Mouse (Mus musculus): ENCODE measurements around the gene Ppm1j.

DNA sequence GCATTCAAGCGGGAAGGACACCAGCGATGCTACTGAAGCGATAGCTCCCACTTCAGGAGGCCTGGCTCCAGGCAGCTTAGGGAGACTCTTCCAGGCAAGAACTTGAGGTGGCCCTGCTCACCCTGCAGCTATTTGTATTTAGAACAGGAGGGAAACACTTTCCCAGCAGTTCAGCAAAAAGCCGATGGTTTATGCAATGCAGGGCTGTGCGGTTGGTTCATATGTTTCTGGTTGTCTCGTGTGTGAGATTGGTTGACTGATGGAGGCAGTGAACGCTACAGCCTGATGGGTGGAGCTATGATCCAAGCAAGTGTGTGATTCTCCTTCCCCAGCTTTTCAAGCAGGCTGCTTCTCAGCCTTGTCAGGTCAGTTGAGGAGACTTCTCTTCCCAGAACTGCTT, 46.2 kb upstream of the Ppm1j start:
- TF ChIP-seq POLR2A (IDR thresholded peaks at IDR 0.05; ENCODE audit: extremely low read depth, insufficient read depth, low read length) = no peak
- TF ChIP-seq CTCF (IDR thresholded peaks at IDR 0.05; ENCODE audit: low read depth, low read length) = no peak

Data from liver, adult 2 months (tissue).